ENCODE assay signal across 8 mouse cellular contexts in the genomic region with DNA sequence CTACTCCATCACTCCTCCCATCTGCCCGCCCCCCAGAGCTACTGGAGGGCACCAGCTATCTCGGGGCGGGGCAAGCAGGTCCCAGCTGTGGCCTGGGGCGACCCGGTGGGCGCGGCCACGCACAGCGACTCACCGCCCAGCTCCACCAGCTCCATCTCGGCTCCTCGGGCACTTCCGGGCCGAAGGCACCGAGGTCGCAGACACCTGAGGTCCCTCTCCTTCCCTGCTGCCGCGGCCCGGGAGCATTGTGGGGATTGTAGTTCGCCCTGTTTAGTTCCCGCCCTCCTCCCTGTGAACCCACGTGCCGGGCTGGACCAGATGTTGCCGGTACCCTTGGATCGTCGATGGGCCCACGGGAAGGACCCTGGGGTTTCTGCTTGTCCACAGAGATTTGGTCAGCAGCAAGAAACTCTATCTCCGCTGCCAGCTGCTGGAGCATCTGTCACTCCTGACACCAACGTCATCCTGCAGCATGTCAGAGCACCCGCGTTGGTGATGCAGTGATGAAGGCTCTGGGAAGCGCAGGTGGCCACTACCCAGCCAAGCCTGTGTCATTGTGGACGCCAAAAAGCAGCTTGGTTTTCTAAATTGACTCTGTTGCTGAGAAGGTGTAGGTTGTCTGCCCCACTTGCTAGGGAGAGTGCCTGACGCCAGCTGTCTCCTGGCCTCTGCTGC. TPM values are rescaled to one million over a fixed set of nuclear protein-coding genes. Genes with fewer than 3 reads are reported as not detected.
DNase-seq lines count a peak whose midpoint lies in the region; ATAC-seq lines count a peak whose summit lies in the region.

A gene (minus strand): TSS at position 231 of the 675 bp plus-strand sequence.

- peak; percentile 73 for DNase-seq in gastrocnemius, postnatal 10 days
- peak; percentile 92 for DNase-seq in induced T-regulatory cell, adult 2 months (ENCODE audit: low read depth)
- DNase-seq in left cerebral cortex, adult 8-10 months (ENCODE audit: low spot score in 2 of 2): peak; percentile 78 to 83
- peak; percentile 88 to 92 for DNase-seq in right cerebral cortex, postnatal 10 days (ENCODE audit: low spot score in 2 of 2)
- peak; percentile 73 to 87 for DNase-seq in urinary bladder, postnatal 36 days (ENCODE audit: low spot score in 2 of 2)

- ATAC-seq in activated CD4-positive, CD25-positive, alpha-beta regulatory T cell, adult 4 months: peak; percentile 68
- peak; percentile 64 for ATAC-seq in common myeloid progenitor, adult 5-6 weeks (replicated peaks; ENCODE audit: low read depth, poor library complexity, severe bottlenecking)
- ATAC-seq in megakaryocyte, adult 5-6 weeks (ENCODE audit: poor library complexity, severe bottlenecking): peak; percentile 66

RNA-seq across cellular contexts. Expression of the gene that starts here (rescaled TPM):
- polyA plus RNA-seq in activated CD4-positive, CD25-positive, alpha-beta regulatory T cell, adult 4 months (2017; shearing (Covaris generic)): 10 to 100 TPM; 51.1 to 65.5 TPM
- 9.1 and 9.5 TPM in 2 replicates for total RNA-seq in common myeloid progenitor, adult 5-6 weeks (2017)
- total RNA-seq in gastrocnemius, postnatal 10 days (2021): 1 to 10 TPM; 9.0 to 9.9 TPM
- total RNA-seq in left cerebral cortex, adult 8-10 months (2022): 10 to 100 TPM; 24.2 to 30.3 (median 27.3) TPM
- 11.3 and 13.4 TPM in 2 replicates for total RNA-seq in megakaryocyte, adult 5-6 weeks (2015)
- total RNA-seq in megakaryocyte, adult 5-6 weeks (2017): 11.7 and 20.9 TPM in 2 replicates

Comparison
In these comparisons a context has a peak if more than half of its experiments do, and no peak if none do; other contexts are left out.
1. Peak in every context shown above with its lines: DNase-seq and ATAC-seq.